In the genomic region with DNA sequence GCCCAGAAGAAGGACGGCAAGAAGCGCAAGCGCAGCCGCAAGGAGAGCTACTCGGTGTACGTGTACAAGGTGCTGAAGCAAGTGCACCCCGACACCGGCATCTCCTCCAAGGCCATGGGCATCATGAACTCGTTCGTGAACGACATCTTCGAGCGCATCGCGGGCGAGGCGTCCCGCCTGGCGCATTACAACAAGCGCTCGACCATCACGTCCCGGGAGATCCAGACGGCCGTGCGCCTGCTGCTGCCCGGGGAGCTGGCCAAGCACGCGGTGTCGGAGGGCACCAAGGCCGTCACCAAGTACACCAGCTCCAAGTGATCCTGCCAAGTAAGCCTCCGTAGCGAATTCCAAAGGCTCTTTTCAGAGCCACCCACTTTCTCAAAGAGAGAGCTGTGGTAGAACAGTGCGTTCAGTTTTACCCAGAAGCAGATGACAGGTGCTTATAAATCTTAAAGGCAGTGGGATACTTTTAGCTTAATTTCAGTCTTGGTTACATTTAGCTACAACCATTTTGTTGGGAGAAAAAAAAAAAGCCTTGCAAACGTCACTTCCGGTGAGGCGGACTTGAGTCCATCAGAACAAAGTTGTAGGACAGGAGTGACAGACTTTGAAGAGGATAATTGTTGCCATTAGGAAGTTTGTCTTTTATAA, we compare ENCODE assay signal across 8 mouse cellular contexts. TPM values are rescaled to one million over a fixed set of nuclear protein-coding genes. Genes with fewer than 3 reads are reported as not detected.
DNase-seq lines count a peak whose midpoint lies in the region; ATAC-seq and TF ChIP-seq lines count a peak whose summit lies in the region.
"Not testable (repeated sequence)": the region's sequence is repeated elsewhere in the genome, so short reads cannot be mapped to it uniquely, and the experiment has no call there.

No protein-coding gene starts in this region.

- H3K9me3 ChIP-seq in forebrain, embryonic 11.5 days (ENCODE audit: control insufficient read depth, low read length); liver, postnatal 0 days (ENCODE audit: low read length): not testable (repeated sequence)

- not testable (repeated sequence) for TF ChIP-seq POLR2A in testis, adult 2 months (IDR thresholded peaks at IDR 0.05; ENCODE audit: control insufficient read depth, low read depth, low read length)

- TF ChIP-seq EP300 in liver, postnatal 0 days (IDR thresholded peaks at IDR 0.05; ENCODE audit: low read depth): 0 out of 2 replicates have a peak, but pooled peaks have one; percentile 32

- H3K27me3 ChIP-seq in forebrain, embryonic 11.5 days (ENCODE audit: control insufficient read depth, insufficient read depth, low read length); liver, postnatal 0 days (ENCODE audit: insufficient read depth, low read length); testis, adult 2 months (ENCODE audit: control insufficient read depth, insufficient read depth, low read length): not testable (repeated sequence)

- DNase-seq in ES-CJ7 (ENCODE audit: low read depth, low spot score): peak; percentile 88
- DNase-seq in cerebellum, adult 11-12 months: peak; percentile 38
- peak; percentile 62 for DNase-seq in forebrain, embryonic 11.5 days (ENCODE audit: low spot score)
- peak; percentile 2 for DNase-seq in heart, postnatal 25 days (ENCODE audit: low spot score)
- DNase-seq in kidney, postnatal 14 days: peak; percentile 73
- peak; percentile 70 for DNase-seq in liver, postnatal 0 days
- DNase-seq in neural tube, embryonic 10.5 days (ENCODE audit: extremely low spot score, low spot score): peak; percentile 51

- H3K4me3 ChIP-seq in forebrain, embryonic 11.5 days (ENCODE audit: low read depth, low read length): peak overlapping the region; percentile 40
- H3K4me3 ChIP-seq in liver, postnatal 0 days (ENCODE audit: low read depth, low read length): peak overlapping the region; percentile 60
- H3K4me3 ChIP-seq in testis, adult 2 months (ENCODE audit: control insufficient read depth, low read depth, low read length): peak overlapping the region; percentile 76

- H3K4me1 ChIP-seq in forebrain, embryonic 11.5 days (replicated peaks; ENCODE audit: control insufficient read depth, insufficient read depth, low read length); testis, adult 2 months (ENCODE audit: control insufficient read depth, insufficient read depth, low read length): not testable (repeated sequence)
- H3K4me1 ChIP-seq in liver, postnatal 0 days (ENCODE audit: insufficient read depth): peaks cover 32% of the 10 kb centered on the region

- H3K27ac ChIP-seq in forebrain, embryonic 11.5 days (ENCODE audit: low read depth, low read length): peak overlapping the region; percentile 98
- H3K27ac ChIP-seq in liver, postnatal 0 days (ENCODE audit: low read depth): peak overlapping the region; percentile 99
- H3K27ac ChIP-seq in testis, adult 2 months (ENCODE audit: control insufficient read depth, insufficient read depth, low read depth, low read length): peak overlapping the region; percentile 80

- peak overlapping the region; percentile 71 for H3K4me2 ChIP-seq in forebrain, embryonic 11.5 days (ENCODE audit: low read depth, low read length, severe bottlenecking)
- peak overlapping the region; percentile 80 for H3K4me2 ChIP-seq in liver, postnatal 0 days (ENCODE audit: low read depth, low read length)

- not testable (repeated sequence) for H3K36me3 ChIP-seq in forebrain, embryonic 11.5 days (ENCODE audit: control insufficient read depth, insufficient read depth, low read length); liver, postnatal 0 days (replicated peaks; ENCODE audit: insufficient read depth, low read length); testis, adult 2 months (ENCODE audit: control insufficient read depth, insufficient read depth, low read length)

- WGBS in forebrain, embryonic 11.5 days: 0% methylated on average over 13 of the region's 37 CpGs
- 0% methylated on average over 14 of the region's 37 CpGs for WGBS in liver, postnatal 0 days (ENCODE audit: insufficient replicate concordance)

- intact Hi-C loops in heart, postnatal 25 days (cut with DNase I): loop anchor here (5.0 to 10.0 kb wide), 5 partner anchors 50 to 1970 kb away; partner anchors contain the start of genes Hist1h1c, Hist1h2ah, Hist1h2ai and Hist1h2ak

- TF ChIP-seq CTCF in liver, postnatal 0 days (IDR thresholded peaks at IDR 0.05; ENCODE audit: low read depth); testis, adult 2 months (IDR thresholded peaks at IDR 0.05; ENCODE audit: control insufficient read depth, insufficient read depth, insufficient replicate concordance, low read depth, low read length): not testable (repeated sequence)

- ATAC-seq in forebrain, embryonic 11.5 days (replicated peaks; ENCODE audit: low FRiP score): peak; percentile 25
- ATAC-seq in liver, postnatal 0 days: peak; percentile 6

- peak overlapping the region; percentile 53 for H3K9ac ChIP-seq in forebrain, embryonic 11.5 days (ENCODE audit: low read length)
- H3K9ac ChIP-seq in liver, postnatal 0 days (replicated peaks): peak overlapping the region; percentile 81

RNA-seq across cellular contexts. Expression of gene Hist1h2bc, which starts 0.4 kb away (rescaled TPM):
- 23.4 and 25.3 TPM in 2 replicates for polyA plus RNA-seq in forebrain, embryonic 11.5 days (2014; fragmentation: Nextera tagmentation; extraction: Ambion mirVana)
- 10 to 100 TPM; 73.7 to 74.9 TPM for total RNA-seq in heart, postnatal 25 days (2021)
- 168 and 180 TPM in 2 replicates for polyA plus RNA-seq in liver, postnatal 0 days (2015; fragmentation: Nextera tagmentation; extraction: Ambion mirVana)
- 17.8 and 19.0 TPM in 2 replicates for polyA plus RNA-seq in testis, adult 2 months (2012; rRNA removed)

RNA-seq across cellular contexts. Expression of gene Hist1h2ac, which starts 0.7 kb away (rescaled TPM):
- polyA plus RNA-seq in forebrain, embryonic 11.5 days (2014; fragmentation: Nextera tagmentation; extraction: Ambion mirVana): 1.1 and 1.2 TPM in 2 replicates
- 1 to 10 TPM; 1.5 to 1.9 TPM for total RNA-seq in heart, postnatal 25 days (2021)
- polyA plus RNA-seq in liver, postnatal 0 days (2015; fragmentation: Nextera tagmentation; extraction: Ambion mirVana): 0.86 and 0.88 TPM in 2 replicates
- polyA plus RNA-seq in testis, adult 2 months (2012; rRNA removed): 0.20 and 0.26 TPM in 2 replicates

RNA-seq across cellular contexts. Expression of gene Hist1h1t, which starts 11.2 kb away (rescaled TPM):
- polyA plus RNA-seq in forebrain, embryonic 11.5 days (2014; fragmentation: Nextera tagmentation; extraction: Ambion mirVana): 0.51 TPM in 1 of 2 replicates, not detected in the other
- total RNA-seq in heart, postnatal 25 days (2021): not detected
- not detected in 2 replicates for polyA plus RNA-seq in liver, postnatal 0 days (2015; fragmentation: Nextera tagmentation; extraction: Ambion mirVana)
- polyA plus RNA-seq in testis, adult 2 months (2012; rRNA removed): 22.2 and 24.8 TPM in 2 replicates

RNA-seq across cellular contexts. Expression of gene Hist1h4c, which starts 13.8 kb away (rescaled TPM):
- polyA plus RNA-seq in forebrain, embryonic 11.5 days (2014; fragmentation: Nextera tagmentation; extraction: Ambion mirVana): 6.0 and 6.8 TPM in 2 replicates
- 10 to 100 TPM; 42.4 to 60.8 TPM for total RNA-seq in heart, postnatal 25 days (2021)
- 6.2 and 6.5 TPM in 2 replicates for polyA plus RNA-seq in liver, postnatal 0 days (2015; fragmentation: Nextera tagmentation; extraction: Ambion mirVana)
- 20.1 and 20.6 TPM in 2 replicates for polyA plus RNA-seq in testis, adult 2 months (2012; rRNA removed)

RNA-seq across cellular contexts. Expression of gene Hfe, which starts 26.2 kb away (rescaled TPM):
- 2.2 TPM in 2 replicates for polyA plus RNA-seq in forebrain, embryonic 11.5 days (2014; fragmentation: Nextera tagmentation; extraction: Ambion mirVana)
- 10 to 100 TPM; 48.9 to 50.3 TPM for total RNA-seq in heart, postnatal 25 days (2021)
- polyA plus RNA-seq in liver, postnatal 0 days (2015; fragmentation: Nextera tagmentation; extraction: Ambion mirVana): 24.0 and 25.1 TPM in 2 replicates
- 5.2 and 6.1 TPM in 2 replicates for polyA plus RNA-seq in testis, adult 2 months (2012; rRNA removed)

Comparison
In these comparisons a context has a peak if more than half of its experiments do, and no peak if none do; other contexts are left out.
1. Peak in every context shown above with its lines: DNase-seq, ATAC-seq, H3K4me3 ChIP-seq and H3K27ac ChIP-seq.
2. DNase-seq: peak in every context shown above with its lines; median percentile 88 in ES-CJ7; 73 in kidney, postnatal 14 days; 70 in liver, postnatal 0 days; 62 in forebrain, embryonic 11.5 days; 51 in neural tube, embryonic 10.5 days; 38 in cerebellum, adult 11-12 months; 2 in heart, postnatal 25 days.
3. RNA of gene Hist1h1t, which starts 11.2 kb away (polyA plus RNA-seq): 22.2 to 24.8 TPM in testis, adult 2 months; not detected in liver, postnatal 0 days and 0.51 TPM in forebrain, embryonic 11.5 days; every median in the first group is over 10 times any median in the second.